Mouse (Mus musculus): ENCODE measurements around the gene Glis1.
A peak's percentile ranks its signal among the peaks of the same experiment; 100 is the strongest.

Glis1 gene

GRCm38 (mm10) chr4:107624951-107625350 is 190.6 kb downstream of the Glis1 start:
- no peak for DNase-seq (ENCODE audit: low spot score in 2 of 2)

GRCm38 (mm10) chr4:107628226-107628625 is 193.8 kb downstream of the Glis1 start:
- DNase-seq (ENCODE audit: low spot score in 2 of 2): no peak

- DNase-seq (ENCODE audit: low spot score in 2 of 2): no peak
Measured at GRCm38 (mm10) chr4:107628921-107629411, 194.6 kb downstream of the Glis1 start.

GRCm38 (mm10) chr4:107634631-107635030 is 200.2 kb downstream of the Glis1 start:
- no peak for DNase-seq (ENCODE audit: low spot score in 2 of 2)

- no peak for DNase-seq (ENCODE audit: low spot score in 2 of 2)
Measured at GRCm38 (mm10) chr4:107636099-107636498, 201.7 kb downstream of the Glis1 start.

- DNase-seq (ENCODE audit: low spot score in 2 of 2): peak; percentile 59 to 64
Measured at GRCm38 (mm10) chr4:107637670-107638069, 203.3 kb downstream of the Glis1 start.

GRCm38 (mm10) chr4:107638303-107638702 is 203.9 kb downstream of the Glis1 start:
- DNase-seq (ENCODE audit: low spot score in 2 of 2): no peak

- no peak for DNase-seq (ENCODE audit: low spot score in 2 of 2)
Measured at GRCm38 (mm10) chr4:107641624-107642023, 207.2 kb downstream of the Glis1 start.

GRCm38 (mm10) chr4:107648959-107649485 is 214.6 kb downstream of the Glis1 start:
- no peak for DNase-seq (ENCODE audit: low spot score in 2 of 2)

- no peak for DNase-seq (ENCODE audit: low spot score in 2 of 2)
Measured at GRCm38 (mm10) chr4:107651021-107651496, 216.7 kb downstream of the Glis1 start.

- peak; percentile 88 to 89 for DNase-seq (ENCODE audit: low spot score in 2 of 2)
Measured at GRCm38 (mm10) chr4:107652598-107653279, 218.3 kb downstream of the Glis1 start.

GRCm38 (mm10) chr4:107653280-107653643 is 218.9 kb downstream of the Glis1 start:
- DNase-seq (ENCODE audit: low spot score in 2 of 2): no peak

GRCm38 (mm10) chr4:107660649-107661048 is 226.3 kb downstream of the Glis1 start:
- no peak for DNase-seq (ENCODE audit: low spot score in 2 of 2)

GRCm38 (mm10) chr4:107668514-107668913 is 234.1 kb downstream of the Glis1 start:
- no peak for DNase-seq (ENCODE audit: low spot score in 2 of 2)

GRCm38 (mm10) chr4:107670731-107671130 is 236.3 kb downstream of the Glis1 start:
- DNase-seq (ENCODE audit: low spot score in 2 of 2): no peak

GRCm38 (mm10) chr4:107673638-107674321 is 239.4 kb downstream of the Glis1 start:
- peak; percentile 85 to 87 for DNase-seq (ENCODE audit: low spot score in 2 of 2)

- no peak for DNase-seq (ENCODE audit: low spot score in 2 of 2)
Measured at GRCm38 (mm10) chr4:107674322-107674644, 239.9 kb downstream of the Glis1 start.

- DNase-seq (ENCODE audit: low spot score in 2 of 2): no peak
Measured at GRCm38 (mm10) chr4:107675645-107676044, 241.3 kb downstream of the Glis1 start.

GRCm38 (mm10) chr4:107680311-107681098 is 246.1 kb downstream of the Glis1 start:
- no peak for DNase-seq (ENCODE audit: low spot score in 2 of 2)

- no peak for DNase-seq (ENCODE audit: low spot score in 2 of 2)
Measured at GRCm38 (mm10) chr4:107681099-107681849, 246.9 kb downstream of the Glis1 start.

GRCm38 (mm10) chr4:107683006-107683756 is 248.8 kb downstream of the Glis1 start:
- DNase-seq (ENCODE audit: low spot score in 2 of 2): no peak

Measured in right cerebral cortex, adult 2 months (tissue).